Mouse (Mus musculus): ENCODE data around the gene Hoxd13.

The Hoxd13 gene

DNA sequence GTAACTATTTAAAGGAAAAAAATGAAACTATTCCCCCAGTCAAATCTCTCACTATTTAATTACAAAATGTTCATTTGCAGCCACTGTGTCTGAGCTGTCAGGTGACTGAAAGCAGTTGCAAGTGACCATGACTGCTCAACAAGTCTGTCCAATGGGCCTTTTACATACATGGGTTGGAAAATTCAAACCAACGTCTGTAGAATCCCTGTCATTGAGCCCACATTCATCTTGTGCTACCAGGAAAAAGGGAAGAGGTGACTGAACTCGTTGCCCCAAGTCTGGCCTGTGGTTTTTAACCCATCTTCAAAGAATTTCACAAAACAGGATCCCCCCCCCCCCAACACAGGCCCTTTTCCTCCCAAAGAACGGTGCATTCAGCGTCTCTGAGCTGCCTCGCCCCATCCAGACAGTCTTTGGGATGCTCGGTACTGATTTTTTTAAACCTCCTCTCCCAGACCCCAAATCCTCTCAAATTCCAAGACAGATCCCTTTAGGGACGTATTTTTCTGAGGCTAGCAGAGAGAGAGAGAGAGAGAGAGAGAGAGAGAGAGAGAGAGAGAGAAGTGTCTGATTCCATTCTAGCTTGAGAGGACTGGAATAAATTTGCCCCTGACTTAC lies 27.8 kb downstream of the Hoxd13 start:
- DNase-seq: no peak

DNA sequence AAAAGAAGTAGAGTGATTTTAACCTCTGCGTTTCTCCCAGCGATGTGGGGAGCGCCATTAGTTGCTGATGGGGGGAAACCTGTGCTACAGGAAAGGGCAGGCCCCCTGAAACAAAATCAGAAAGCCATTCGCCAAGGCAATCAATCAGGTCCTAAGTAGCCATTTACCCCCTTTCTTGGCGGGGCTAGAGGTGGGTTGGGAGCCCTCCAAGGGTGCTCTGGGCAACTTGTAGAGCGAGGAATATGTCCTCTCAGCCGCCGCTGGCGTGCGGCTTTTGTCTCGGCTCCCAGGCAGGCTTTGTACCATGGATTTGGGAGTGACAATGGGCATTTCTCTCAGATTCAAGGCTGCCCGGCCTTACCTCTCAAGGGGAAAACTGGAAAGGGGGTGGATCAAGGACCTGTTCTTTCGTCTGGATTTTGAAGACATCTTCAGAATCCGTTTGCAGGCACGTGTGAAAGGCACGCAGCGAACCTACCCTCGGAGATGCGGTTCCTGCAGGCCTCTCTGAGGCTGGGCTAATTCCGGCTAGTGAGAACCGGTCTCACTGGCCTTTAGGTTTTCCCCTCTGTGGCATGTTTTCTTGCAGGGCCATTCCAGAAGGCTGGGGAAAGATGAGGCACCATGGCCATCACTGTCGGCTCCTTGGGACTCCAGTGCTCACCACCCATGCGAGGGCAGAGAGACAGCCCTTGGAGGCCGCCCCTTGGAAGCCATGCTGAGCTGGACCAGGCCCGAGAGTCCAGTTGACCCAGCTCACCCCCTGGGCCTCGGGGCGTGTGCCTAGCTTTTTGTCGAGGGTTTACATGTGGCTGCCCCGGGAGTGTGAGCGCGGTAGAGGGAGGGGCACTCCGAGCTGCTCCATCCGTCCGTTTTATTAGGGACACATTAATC lies 28.6 kb downstream of the Hoxd13 start:
- no peak for DNase-seq

DNA sequence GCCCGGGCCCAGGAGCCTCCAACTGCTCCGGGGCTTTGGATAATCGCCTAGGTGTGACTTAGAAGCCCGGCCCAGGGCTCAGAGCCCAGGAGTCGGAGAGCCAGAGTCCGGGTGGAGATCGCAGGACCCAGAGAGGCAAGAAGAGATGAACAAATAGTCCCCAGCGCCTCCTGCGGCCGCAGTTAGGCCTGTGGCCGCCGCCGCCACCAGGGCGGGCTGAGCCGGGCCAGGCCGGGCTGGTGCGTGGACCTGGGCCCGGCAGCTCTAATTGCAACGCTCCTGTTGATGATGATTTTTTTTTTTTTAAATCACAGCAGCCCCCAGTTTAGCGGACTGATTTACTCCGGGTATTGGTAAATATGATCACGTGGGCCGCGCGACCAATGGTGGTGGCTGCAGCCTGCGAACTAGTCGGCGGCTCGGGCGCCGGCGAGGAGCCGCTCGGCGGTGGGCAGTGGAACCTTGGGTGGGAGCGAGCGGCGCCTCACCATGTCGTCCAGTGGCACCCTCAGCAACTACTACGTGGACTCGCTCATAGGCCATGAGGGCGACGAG lies 29.5 kb downstream of the Hoxd13 start, which contains the start of gene Hoxd9:
TSS of gene Hoxd9 (plus strand) at position 161 of the 555 bp plus-strand sequence.
- DNase-seq: no peak

DNA sequence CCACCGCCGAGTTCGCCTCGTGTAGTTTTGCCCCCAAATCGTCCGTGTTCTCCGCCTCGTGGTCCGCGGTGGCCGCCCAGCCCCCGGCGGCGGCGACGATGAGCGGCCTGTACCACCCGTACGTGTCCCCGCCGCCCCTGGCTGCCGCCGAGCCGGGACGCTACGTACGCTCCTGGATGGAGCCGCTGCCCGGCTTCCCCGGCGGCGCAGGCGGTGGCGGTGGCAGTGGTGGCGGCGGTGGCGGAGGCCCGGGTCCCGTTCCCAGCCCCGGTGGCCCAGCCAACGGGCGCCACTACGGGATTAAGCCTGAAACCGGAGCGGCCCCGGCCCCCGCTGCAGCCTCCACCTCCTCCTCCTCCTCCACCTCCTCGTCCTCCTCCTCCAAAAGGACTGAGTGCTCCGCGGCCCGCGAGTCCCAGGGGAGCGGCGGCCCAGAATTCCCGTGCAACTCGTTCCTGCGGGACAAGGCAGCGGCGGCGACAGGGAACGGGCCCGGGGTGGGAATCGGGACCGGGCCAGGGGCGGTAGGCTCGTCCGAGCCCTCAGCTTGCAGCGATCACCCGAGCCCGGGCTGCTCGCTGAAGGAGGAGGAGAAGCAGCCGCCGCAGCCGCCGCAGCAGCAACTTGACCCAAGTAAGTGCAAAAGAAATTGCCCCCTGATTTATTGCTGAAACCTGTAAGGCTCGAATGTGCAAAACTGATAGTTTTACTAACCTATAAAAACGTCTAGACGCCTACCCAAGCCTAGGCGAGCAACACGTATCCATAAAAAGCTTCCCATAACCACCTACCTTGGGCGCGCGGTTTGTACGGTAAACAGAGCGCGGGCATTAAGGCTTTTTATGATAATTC lies 30.3 kb downstream of the Hoxd13 start:
- DNase-seq: no peak

DNA sequence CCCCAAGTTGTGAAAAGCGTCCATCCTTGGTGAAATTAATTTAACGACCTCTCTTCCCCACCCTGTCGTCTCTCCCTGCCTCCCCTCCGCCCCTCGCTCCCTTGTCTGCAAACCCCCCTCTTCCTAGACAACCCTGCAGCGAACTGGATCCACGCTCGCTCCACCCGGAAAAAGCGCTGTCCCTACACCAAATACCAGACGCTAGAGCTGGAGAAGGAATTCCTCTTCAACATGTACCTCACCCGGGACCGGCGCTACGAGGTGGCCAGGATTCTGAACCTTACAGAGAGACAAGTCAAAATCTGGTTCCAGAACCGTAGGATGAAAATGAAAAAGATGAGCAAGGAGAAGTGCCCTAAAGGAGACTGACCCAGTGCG lies 30.9 kb downstream of the Hoxd13 start:
- DNase-seq: no peak

DNA sequence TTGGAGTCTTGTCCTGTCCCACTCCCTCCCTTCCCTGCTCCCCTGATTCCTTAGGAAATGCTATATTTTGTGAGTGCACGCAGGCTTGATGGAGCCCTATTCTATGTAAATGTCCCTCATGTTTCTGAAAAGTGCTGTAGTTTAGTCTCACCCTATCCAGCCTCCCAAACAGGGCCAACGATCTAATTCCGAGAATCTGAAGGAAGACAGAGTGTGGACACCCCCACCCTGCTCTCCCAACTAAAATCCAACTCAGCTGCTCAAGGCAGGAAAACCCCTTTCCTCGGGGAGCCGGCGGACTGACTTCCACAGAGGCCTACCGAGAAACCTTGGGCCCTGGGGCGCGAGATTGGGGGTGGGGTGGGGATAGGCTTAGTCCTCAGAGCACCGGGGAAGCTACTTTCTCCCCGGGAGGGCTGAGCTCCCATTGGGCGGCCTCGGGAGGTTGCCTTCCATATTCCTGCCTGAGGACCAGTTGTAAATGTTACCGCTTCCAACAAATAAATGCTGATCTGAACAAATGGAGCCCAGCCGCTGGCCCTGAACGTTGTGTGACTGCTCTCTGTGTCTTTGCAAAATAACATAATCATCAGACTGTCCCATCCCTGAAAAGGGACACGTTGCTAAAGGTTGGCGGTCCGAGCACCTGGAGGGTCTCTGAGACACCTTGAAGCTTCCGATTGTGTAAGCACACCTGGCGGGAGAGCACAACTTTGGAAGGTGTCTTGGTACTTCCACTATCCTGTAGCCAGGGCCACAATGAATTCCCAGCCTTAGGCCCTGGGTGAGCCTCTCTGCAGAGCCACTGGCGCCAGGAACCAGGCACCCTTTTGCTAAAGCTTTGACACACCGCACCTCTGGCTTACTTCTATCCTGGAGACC lies 31.8 kb downstream of the Hoxd13 start:
- no peak for DNase-seq

DNA sequence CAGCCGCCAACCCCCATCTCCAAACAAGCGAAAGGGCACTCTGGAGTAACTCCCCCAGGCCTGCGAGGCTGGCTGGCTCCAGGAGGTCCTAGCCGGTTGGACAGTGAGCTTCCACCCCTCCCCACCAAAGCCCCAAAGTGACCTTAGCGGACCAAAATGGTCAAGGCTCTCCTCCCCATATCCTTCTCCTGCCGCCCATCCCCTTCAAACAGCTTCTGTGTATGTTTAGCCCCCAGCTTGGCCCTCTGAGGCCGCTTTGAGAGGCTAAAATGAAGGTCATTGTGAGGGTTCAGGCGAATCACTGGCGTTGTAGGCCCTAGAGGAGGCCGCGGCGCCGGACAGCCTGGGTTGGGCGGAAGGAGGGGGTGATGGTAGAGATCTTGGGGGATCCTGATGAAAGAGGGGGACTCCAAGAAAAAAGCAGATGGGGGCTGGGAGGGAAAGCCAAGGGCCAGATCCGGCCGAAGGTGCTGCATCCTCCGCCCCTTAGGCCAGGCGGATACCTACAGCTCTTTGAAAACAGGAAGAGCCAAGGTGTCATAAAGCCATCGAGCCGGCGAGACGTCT lies 32.5 kb downstream of the Hoxd13 start:
- no peak for DNase-seq

DNA sequence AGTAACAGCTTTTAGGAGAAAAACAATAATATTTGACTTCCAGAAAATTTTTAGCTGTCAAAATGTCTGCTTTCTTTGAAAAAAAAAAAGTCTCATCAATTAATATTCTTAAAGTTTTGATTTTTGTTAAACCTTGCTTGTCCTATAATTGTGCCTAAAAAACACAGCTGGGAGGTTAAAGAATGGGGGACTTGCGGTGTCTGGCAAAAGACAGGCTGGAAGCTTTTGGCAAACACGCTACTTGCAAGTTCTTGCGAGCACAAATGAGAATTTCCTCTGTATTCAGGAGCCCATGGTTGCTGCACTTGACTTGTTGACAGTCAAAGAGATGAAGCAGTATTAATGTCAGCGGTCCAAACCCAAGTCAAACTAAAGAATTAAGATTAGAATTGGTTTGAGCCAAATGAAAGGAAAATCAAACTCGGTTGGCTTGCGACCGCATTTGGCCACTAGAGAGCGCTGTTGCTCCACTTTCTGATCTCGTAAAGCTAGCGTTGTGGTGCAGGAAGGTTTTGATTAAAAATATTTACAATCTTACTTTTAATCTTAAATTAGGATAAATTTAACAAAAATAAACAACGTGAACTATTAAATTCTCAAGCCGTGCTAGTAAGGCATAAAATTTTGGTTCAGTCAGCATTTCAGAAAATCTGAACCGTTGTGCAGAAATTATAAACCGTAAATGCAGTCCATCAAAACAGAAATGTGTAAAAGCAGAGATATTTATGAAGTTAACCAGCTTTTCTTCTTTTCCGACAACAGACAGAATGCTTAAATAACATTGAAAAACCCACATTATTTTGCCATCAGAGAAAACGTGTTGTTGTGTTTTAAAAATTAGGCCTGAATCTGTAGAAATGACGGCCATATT lies 34.1 kb downstream of the Hoxd13 start:
- DNase-seq: no peak

DNA sequence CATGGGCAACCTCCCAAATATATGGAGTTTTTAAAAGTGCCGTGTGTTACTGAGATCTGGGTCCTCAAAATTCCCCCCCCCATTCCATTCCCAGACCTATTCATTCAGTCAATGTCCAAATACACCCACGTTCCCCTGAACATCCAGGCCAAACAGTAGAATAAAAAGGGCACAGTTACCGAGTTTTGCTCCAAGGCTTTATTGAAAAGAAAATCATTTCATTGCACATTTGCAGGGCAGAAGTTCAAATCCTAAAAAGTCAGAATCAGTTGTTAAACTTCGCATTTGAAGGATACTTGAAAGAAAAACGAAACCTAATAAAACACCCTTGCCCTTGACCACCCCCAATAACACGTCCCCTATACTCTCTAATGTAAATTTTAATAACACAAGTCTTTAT lies 34.7 kb downstream of the Hoxd13 start:
- no peak for DNase-seq

DNA sequence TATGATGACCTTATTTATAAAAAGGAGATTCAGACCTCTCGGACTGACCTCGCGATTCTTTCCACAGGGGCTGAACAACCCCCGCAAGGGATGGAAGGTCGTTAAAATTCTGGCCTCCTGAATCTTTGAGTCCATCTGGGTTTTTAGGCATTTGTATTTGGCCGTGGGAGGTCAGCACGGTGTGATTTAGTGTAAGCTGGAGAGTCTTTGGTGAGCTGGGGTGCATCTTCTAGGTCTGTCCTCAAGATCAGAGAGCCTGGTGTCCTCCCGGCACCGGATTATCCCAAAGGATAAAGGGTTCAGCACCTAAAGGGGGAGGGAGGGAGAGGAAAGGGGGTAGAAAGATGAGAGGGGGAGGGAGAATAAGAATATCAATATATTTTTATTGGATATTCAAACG lies 35.2 kb downstream of the Hoxd13 start:
- no peak for DNase-seq

DNA sequence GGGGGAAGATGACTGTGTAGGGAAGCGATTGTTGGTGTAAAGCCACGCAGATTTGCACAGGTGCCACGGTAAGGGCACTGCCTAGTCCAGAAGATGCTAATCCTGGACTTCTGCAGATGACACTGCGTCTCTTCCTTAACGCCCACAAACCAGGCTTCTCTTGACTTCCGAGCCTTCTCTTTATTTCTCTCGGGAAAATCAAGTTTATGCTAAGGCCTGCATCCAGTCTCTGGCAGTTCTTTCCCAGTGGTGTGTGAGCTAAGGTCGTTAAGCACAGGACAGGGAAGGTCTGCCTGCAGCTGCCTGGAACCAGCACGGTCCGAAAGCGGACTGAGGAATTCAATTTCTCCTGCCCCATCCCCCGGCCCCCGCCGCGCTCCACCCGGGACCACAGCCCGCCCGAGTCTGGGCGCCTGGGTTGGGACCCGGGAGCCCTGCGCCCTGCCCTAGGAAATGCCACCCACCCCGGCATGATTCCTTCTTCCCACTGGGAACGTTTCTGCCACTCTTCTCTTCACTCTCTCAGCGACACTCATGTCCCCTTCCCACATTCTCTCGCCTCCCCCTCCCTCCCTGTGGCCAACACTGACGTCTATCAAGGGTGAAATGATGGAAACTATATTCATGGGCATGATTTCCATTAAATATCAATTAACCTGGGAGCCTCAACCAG lies 35.7 kb downstream of the Hoxd13 start:
- DNase-seq: no peak

DNA sequence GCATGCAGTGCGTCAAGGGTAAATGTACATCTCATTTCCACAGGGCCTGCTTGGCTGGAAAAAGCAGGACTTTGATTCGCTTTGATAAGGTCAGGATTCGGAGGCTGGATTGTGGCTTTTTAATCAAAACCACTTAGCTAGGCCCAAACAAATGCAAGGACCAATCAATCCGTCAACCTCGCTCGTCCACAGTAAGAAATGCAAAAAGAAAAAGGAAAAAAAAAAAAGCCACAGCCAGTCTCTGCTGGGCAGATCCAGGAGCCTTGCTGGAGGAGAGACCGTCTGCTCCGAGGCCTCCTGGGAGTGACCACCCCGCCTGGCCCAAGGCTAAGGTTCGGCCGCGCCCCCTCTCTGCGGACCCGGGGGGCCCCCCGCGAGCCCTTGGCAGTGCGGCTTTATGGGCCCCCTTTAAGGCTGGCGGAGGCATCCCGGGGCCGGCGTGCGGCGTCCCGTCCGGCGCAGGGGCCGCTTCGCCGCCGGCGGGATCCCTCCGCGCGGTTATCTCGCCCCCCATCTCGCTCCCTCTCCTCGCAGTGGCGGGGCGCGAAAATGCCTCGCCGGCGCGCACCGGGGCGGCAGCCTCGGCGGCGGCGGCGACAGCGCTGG lies 36.4 kb downstream of the Hoxd13 start, which contains the start of gene Hoxd8:
TSS of gene Hoxd8 (plus strand) at position 223 of the 606 bp plus-strand sequence.
- DNase-seq: no peak

DNA sequence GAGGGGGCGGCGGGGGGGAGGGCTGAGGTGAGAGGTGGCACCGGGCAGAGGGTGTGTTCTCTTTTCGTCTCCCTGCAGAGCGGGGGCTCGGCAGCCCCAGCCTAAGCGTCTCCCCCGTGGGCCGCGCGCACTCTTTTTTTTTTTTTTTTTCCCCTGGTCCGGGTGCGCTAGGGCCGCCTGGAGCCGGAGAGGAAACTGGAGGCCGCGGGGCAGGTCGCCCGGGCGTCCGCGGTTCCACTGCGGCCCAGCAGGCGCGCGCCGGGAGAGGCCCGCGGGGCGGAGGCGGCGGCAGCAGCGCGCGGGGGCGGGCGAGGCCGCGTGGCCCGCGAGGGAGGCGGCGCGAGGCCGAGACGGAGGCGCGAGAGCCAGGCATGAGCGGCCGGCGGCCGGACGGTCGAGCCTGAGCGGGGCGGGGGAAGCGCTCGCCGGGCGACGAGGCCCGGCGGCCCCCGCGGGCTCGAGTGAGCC lies 36.9 kb downstream of the Hoxd13 start:
- no peak for DNase-seq

DNA sequence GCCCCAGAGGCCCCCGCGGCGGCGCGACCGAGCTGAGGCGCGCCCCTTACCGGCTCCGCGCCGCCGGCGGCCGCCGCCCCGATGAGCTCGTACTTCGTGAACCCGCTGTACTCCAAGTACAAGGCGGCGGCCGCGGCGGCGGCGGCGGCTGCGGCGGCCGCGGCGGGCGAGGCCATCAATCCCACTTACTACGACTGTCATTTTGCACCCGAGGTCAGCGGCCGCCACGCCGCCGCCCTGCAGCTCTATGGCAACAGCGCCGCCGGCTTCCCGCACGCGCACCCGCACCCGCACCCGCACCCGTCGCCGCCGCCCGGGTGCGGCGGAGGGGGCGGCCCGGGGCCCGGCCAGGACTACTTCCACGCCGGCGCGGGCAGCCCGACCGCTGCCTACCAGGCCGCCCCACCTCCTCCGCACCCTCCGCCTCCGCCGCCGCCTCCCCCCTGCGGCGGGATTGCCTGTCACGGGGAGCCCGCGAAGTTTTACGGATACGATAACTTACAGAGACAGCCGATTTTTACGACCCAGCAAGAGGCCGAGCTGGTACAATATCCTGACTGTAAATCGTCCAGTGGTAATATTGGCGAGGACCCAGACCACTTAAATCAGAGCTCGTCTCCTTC lies 37.5 kb downstream of the Hoxd13 start:
- DNase-seq: no peak

DNA sequence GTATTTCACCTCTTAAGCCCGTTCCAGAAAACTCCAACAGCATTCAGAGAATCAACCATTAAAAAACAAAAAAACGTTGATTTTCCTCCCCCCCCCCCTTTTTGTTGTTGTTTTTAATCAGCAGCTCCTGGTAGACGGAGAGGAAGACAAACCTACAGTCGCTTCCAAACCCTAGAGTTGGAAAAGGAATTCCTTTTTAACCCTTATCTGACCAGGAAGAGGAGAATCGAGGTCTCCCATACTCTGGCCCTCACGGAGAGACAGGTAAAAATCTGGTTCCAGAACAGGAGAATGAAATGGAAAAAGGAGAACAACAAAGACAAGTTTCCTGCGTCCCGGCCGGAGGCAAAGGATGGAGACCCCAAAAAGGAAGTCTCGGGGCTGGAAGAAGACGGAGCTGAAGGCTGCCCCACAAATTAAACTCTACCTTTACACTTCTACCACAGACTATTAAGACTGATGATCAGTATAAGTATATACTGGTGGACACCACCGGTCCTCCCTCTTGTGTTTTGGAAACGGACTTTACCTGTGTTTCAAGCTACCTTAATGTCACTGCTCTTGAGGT lies 38.4 kb downstream of the Hoxd13 start:
- no peak for DNase-seq

DNA sequence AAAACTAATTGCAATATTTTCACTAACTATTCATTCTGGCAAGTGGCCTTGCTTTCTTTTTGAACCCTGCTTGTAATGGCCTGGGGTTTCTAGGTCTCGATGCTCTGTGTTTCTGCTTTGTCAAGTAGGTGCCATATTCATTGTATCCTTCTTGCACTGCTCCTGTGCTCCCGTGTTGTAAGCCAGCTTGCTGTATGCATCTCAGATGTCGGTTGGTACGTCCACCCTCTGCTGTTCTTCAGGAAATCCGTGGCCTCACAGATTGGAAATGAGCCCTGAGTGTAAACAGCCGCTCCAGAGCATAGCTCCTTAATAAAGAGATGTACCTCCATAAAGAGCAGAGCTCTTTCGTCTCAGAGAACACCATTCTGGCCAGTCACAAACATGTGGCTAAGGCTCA lies 39.5 kb downstream of the Hoxd13 start:
- no peak for DNase-seq

DNA sequence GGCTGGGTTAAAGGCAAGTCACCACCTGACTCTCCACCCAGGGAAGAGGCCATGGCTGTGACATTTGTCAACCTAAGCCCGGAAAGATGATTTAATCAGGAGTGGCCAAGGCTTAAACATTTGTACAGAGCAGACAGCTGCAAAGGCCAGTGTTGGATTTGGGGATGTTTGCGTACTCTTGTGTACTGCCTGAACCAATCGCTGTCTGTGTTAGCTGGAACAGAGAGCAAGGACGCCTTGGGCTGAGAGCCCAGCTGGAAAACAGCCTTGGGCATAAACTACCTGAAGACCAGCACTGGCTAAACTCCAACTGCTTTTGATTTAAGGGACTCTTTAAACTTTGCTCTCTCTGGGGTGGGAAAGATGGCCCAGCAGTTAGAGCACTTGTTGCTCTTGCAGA lies 40.6 kb downstream of the Hoxd13 start:
- DNase-seq: no peak

Data from layer of hippocampus, adult 9-11 months (tissue).